Mouse (Mus musculus): ENCODE data around the gene Slc4a1ap. TPM values are rescaled to one million over a fixed set of nuclear protein-coding genes. Genes with fewer than 3 reads are reported as not detected.

Slc4a1ap gene
- polyA plus RNA-seq, 1 experiment from 2014 or later, result 24.0 TPM

DNA sequence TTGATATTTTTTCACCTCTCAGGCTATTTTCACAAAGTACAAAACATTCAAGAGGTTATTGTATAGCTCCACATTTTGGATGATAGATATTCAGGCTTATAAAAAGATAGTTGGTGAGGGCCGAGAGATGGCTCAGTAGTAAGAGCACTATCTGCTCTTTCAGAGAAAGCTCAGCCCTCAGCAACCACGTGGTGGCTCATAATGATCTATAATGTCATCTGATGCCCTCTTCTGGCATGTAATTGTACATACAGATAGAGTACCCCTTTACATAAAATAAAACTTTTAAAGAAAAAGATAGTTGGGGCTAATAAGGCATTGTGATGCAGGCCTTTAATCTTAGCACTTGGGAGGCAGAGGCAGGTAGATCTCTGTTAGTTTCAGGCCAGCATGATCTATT is 1.8 kb downstream of the Slc4a1ap start:
- 68% methylated on average over 2 of the region's 2 CpGs for WGBS
- peaks cover 24% of the 10 kb centered on the region for H3K4me1 ChIP-seq (replicated peaks)
- H3K27me3 ChIP-seq (ENCODE audit: insufficient read depth, poor library complexity, severe bottlenecking), result no peaks in the 10 kb centered on the region
- no peaks in the 10 kb centered on the region for H3K9me3 ChIP-seq
- H3K36me3 ChIP-seq, result peaks cover 51% of the 10 kb centered on the region
- DNase-seq (ENCODE audit: low spot score), result no peak
- no peak overlapping the region for H3K27ac ChIP-seq
- H3K4me3 ChIP-seq, result no peak overlapping the region

DNA sequence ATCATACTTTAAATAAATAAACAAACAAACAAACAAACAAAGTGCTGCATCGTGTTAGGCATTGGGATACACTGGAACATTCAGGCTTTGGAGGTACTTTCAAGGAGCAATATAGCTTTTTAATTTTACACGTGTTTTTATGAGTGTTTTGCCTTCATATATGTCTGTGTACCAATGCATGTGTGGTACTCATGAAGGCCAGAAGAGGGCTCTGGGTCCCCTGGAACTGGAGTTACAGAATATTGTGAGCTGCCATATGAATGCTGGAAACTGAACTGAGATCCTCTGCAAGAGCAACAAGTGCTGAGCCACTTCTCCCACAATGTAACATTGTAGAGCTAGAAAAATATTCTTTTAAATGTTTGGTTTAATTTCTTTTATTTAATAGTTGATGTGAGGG is 8.4 kb downstream of the Slc4a1ap start:
- WGBS, result 90% methylated on average over 2 of the region's 2 CpGs
- peaks cover 94% of the 10 kb centered on the region for H3K36me3 ChIP-seq
- H3K4me1 ChIP-seq (replicated peaks), result no peaks in the 10 kb centered on the region
- no peaks in the 10 kb centered on the region for H3K9me3 ChIP-seq
- no peaks in the 10 kb centered on the region for H3K27me3 ChIP-seq (ENCODE audit: insufficient read depth, poor library complexity, severe bottlenecking)
- no peak overlapping the region for H3K4me3 ChIP-seq
- no peak for DNase-seq (ENCODE audit: low spot score)
- no peak overlapping the region for H3K27ac ChIP-seq

DNA sequence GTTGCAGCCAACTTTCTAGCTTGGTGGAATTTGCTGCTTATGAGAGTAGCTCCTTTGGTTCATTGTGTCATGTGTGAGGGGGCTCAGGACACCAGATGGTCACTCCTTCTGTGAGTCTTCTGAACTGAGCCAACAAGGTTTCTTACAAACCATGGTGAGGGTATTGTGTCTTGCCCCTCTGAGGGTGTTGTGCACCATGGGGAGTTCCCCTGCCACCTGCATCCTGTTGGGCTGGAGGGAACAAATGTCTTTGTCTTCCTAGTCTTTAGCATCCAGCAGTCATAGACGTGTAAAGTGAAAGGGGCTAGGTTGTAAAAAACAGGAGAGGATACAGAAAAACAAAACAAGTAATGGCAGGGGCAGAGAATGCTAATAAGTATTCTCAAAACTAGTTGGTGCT is 32.6 kb downstream of the Slc4a1ap start:
- Histone ChIP-seq H3K27me3 (ENCODE audit: insufficient read depth, poor library complexity, severe bottlenecking) (no peaks in the 10 kb centered on the region), H3K36me3 (peaks cover 75% of the 10 kb centered on the region), H3K4me3 (no peak overlapping the region), H3K9me3 (no peaks in the 10 kb centered on the region), H3K27ac (no peak overlapping the region), H3K4me1 (replicated peaks) (no peaks in the 10 kb centered on the region)
- no peak for DNase-seq (ENCODE audit: low spot score)
- WGBS, result 45% methylated on average over 1 of the region's 1 CpGs

DNA sequence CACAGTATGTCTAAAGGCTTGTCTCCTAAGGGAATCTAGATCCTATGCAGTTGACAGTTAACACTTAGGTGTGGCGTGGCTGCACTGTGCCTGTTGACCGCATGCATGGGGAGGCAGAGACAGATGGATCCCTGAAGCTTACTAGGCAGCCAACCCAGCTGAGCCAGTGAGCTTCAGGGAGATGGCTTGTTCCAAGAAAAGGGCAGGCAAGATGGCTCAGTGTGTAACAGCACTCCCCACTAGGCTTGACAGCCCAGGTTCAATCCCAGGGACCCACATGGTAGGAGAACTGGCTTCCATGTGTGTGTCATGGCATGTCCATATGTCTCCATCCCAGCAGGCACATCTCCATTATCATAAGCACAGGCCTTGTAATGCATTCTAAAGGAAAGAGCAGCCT is 33.6 kb downstream of the Slc4a1ap start:
- Histone ChIP-seq H3K27me3 (ENCODE audit: insufficient read depth, poor library complexity, severe bottlenecking) (no peaks in the 10 kb centered on the region), H3K4me1 (replicated peaks) (no peaks in the 10 kb centered on the region), H3K36me3 (peaks cover 66% of the 10 kb centered on the region), H3K9me3 (no peaks in the 10 kb centered on the region), H3K27ac (no peak overlapping the region), H3K4me3 (no peak overlapping the region)
- 96% methylated on average over 2 of the region's 2 CpGs for WGBS
- DNase-seq (ENCODE audit: low spot score), result no peak

DNA sequence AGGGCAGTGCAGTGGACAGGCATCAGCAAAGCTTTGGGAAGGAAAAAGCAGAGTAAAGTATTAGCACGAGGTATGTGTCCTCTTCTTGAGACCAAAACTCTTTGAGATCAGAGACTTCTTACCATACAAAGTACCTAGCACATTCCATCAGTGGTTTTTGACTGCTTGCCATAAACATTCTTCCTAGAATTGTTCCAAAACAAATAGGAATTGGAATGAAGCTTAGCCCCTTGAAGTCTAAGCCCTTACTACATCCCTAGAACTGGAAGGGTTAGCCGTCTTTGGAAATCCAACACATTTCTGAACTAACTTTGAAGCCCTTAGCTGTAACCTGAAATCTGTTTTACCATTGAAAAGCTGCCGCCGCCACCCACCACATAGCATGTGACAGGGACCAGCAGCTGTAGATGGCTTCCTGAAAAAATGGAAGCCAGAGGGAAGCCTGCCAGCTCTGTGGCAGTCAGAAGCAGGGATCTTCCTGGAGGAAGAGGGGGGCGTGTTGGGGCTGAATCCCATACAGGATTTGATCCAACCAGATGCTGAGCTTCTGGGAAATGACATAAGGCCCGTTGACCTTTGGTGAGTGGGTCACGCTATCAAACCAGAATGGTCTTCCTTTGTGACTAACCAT is 35.4 kb downstream of the Slc4a1ap start:
- Histone ChIP-seq H3K9me3 (no peaks in the 10 kb centered on the region), H3K36me3 (peaks cover 48% of the 10 kb centered on the region), H3K27me3 (ENCODE audit: insufficient read depth, poor library complexity, severe bottlenecking) (no peaks in the 10 kb centered on the region), H3K4me1 (replicated peaks) (no peaks in the 10 kb centered on the region), H3K4me3 (no peak overlapping the region), H3K27ac (no peak overlapping the region)
- 88% methylated on average over 7 of the region's 7 CpGs for WGBS
- DNase-seq (ENCODE audit: low spot score), result no peak

DNA sequence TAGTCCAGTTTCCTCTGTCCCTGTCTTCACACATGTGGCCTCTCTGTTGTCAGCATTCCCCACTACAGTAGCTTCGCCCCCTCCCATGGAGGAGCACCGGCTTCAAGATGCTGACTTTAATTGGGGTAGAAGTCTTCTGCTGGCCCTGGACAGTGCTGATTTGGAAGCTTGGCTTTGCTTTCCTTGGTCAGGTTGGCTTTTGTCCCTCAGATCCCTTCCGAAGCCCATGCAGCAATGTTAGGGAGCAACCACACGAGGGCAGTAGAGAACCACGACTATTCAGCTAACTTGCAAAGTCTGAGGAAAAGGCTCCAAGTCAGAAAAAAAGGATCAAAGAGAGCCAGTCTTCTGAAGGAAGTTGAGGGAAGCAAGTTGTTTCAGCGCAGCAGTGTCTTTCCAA is 36.7 kb downstream of the Slc4a1ap start:
- WGBS, result 11% methylated on average over 6 of the region's 6 CpGs
- peak; percentile 70 for DNase-seq (ENCODE audit: low spot score)
- H3K27me3 ChIP-seq (ENCODE audit: insufficient read depth, poor library complexity, severe bottlenecking), result no peaks in the 10 kb centered on the region
- H3K4me3 ChIP-seq, result no peak overlapping the region
- H3K36me3 ChIP-seq, result peaks cover 39% of the 10 kb centered on the region
- no peaks in the 10 kb centered on the region for H3K9me3 ChIP-seq
- no peaks in the 10 kb centered on the region for H3K4me1 ChIP-seq (replicated peaks)
- H3K27ac ChIP-seq, result no peak overlapping the region

DNA sequence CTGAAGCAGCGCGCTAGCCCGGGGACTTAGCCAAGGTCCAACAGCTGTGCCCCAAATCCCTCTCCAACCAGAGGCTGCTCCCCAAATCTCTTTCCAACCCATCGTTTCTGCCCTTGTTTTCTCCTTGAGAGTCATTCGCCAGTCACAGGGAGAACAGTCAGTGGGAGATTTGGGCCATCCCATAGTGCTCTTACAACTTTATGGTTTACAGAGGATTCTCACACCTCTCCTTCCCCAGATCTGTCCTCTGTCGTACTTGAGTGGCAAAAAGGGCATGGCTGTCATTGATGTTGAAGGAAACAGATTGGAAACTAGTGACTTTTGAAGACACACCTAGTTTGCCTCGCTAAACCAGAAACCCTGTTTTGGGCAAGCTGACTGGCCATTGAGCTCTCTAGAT is 37.1 kb downstream of the Slc4a1ap start:
- H3K4me1 ChIP-seq (replicated peaks), result no peaks in the 10 kb centered on the region
- H3K27ac ChIP-seq, result no peak overlapping the region
- 51% methylated on average over 7 of the region's 7 CpGs for WGBS
- H3K27me3 ChIP-seq (ENCODE audit: insufficient read depth, poor library complexity, severe bottlenecking), result no peaks in the 10 kb centered on the region
- H3K36me3 ChIP-seq, result peaks cover 35% of the 10 kb centered on the region
- no peak for DNase-seq (ENCODE audit: low spot score)
- no peak overlapping the region for H3K4me3 ChIP-seq
- H3K9me3 ChIP-seq, result no peaks in the 10 kb centered on the region

DNA sequence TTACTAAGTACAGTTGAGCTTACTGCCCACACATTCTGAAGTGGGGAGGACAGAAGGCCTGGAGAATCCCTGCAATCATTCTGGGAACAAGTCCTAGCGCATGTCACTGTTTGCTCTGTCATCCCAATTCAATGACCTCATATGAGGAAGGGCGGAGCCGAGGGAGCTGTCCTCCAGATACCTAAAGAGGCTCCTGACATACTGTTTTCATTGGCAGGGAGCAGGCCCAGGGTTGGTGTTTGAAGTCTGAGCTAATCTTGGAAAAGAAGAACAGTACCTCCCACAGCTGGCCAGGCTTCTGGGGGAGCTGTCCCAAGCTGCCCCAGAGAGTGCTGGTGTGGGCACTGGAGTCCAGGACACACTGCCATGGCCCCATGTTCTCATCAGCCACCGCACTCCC is 38.2 kb downstream of the Slc4a1ap start:
- Histone ChIP-seq H3K27ac (no peak overlapping the region), H3K4me3 (no peak overlapping the region), H3K9me3 (no peaks in the 10 kb centered on the region), H3K27me3 (ENCODE audit: insufficient read depth, poor library complexity, severe bottlenecking) (no peaks in the 10 kb centered on the region), H3K4me1 (replicated peaks) (no peaks in the 10 kb centered on the region), H3K36me3 (peaks cover 25% of the 10 kb centered on the region)
- 87% methylated on average over 4 of the region's 4 CpGs for WGBS
- no peak for DNase-seq (ENCODE audit: low spot score)

DNA sequence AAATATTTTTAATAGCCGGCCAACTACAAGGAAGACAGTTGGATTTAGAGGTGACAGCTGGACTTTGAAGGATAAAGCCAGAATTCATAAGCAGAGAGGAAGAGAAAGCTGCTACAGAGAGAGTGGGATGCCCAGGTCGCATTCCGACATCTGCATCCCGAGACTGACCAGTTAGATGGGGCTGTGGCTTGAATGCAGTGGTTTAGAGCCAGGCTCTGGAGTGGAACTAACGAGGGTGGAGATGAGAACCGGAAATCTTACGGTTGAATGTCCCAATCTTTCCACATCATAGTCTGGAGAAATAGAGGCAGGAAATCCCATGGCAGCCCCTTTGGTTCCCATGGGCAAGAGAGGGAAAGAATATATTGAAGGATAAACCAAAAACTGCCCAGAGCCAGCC is 39.2 kb downstream of the Slc4a1ap start:
- 86% methylated on average over 7 of the region's 7 CpGs for WGBS
- no peak overlapping the region for H3K27ac ChIP-seq

DNA sequence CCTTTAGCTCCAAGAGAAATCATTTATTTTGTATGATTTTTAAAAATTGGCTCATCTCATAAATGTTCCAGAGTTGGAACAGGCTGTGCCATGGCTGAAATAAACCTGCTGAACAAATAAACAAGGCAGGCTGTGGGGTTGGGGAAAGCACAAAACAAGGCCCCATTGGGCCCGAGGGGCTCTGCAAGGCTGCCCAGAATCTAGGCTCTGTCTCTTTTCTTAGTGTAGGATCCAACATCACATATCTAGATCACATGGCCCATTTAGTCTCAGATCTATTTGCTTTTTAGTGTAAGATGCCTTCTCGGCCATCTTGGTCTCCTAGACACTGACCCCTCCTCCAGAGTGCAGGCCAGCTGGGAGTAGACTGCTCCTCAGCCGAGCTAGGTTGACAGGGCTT is 39.7 kb downstream of the Slc4a1ap start:
- 59% methylated on average over 3 of the region's 3 CpGs for WGBS
- Histone ChIP-seq H3K36me3 (peaks cover 15% of the 10 kb centered on the region), H3K4me1 (replicated peaks) (peaks cover 9% of the 10 kb centered on the region), H3K27ac (no peak overlapping the region), H3K9me3 (no peaks in the 10 kb centered on the region), H3K27me3 (ENCODE audit: insufficient read depth, poor library complexity, severe bottlenecking) (no peaks in the 10 kb centered on the region), H3K4me3 (no peak overlapping the region)
- DNase-seq (ENCODE audit: low spot score), result no peak

More for the DNA sequence above, 39.2 kb downstream of the Slc4a1ap start:
- no peaks in the 10 kb centered on the region for H3K9me3 ChIP-seq
- no peak for DNase-seq (ENCODE audit: low spot score)
- no peaks in the 10 kb centered on the region for H3K27me3 ChIP-seq (ENCODE audit: insufficient read depth, poor library complexity, severe bottlenecking)
- peaks cover 16% of the 10 kb centered on the region for H3K36me3 ChIP-seq
- H3K4me1 ChIP-seq (replicated peaks), result peaks cover 5% of the 10 kb centered on the region
- H3K4me3 ChIP-seq, result no peak overlapping the region

DNA sequence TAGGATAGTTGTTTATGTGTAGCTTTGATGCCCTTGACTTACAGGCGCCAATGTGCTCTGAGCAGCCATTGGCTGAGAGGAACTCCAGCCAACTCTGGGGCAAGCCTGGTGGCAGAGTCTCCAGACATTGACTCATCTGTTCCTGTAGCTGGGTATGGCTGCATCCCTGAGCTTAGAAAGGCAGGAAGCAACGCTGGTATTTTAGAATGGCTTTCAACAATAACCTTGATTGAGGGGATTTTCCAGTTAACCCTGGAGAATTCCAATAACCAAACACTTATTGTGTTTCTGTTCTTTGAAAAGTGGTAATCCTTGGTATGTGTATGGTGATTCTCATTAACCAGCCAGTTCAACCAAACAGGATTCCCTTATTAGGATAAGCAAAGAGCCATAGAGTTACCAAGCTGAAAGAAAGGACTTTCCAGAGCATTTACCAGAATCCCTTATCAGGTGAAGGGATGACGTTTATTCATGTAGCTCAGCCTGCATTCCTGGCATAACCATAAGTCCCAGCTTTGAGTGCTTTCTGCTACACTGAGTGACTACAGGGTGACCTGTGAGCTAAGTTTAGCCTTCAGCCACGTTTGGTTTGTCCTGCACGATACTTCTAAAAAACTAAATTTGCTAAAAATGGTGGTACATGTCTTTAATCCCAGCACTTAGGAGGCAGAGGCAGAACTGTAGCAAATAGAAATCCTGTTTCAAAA is 41.3 kb downstream of the Slc4a1ap start:
- H3K36me3 ChIP-seq, result no peaks in the 10 kb centered on the region
- WGBS, result 85% methylated on average over 5 of the region's 5 CpGs
- H3K27ac ChIP-seq, result no peak overlapping the region
- H3K4me1 ChIP-seq (replicated peaks), result peaks cover 14% of the 10 kb centered on the region
- no peaks in the 10 kb centered on the region for H3K27me3 ChIP-seq (ENCODE audit: insufficient read depth, poor library complexity, severe bottlenecking)
- H3K4me3 ChIP-seq, result no peak overlapping the region
- no peaks in the 10 kb centered on the region for H3K9me3 ChIP-seq
- DNase-seq (ENCODE audit: low spot score), result no peak

DNA sequence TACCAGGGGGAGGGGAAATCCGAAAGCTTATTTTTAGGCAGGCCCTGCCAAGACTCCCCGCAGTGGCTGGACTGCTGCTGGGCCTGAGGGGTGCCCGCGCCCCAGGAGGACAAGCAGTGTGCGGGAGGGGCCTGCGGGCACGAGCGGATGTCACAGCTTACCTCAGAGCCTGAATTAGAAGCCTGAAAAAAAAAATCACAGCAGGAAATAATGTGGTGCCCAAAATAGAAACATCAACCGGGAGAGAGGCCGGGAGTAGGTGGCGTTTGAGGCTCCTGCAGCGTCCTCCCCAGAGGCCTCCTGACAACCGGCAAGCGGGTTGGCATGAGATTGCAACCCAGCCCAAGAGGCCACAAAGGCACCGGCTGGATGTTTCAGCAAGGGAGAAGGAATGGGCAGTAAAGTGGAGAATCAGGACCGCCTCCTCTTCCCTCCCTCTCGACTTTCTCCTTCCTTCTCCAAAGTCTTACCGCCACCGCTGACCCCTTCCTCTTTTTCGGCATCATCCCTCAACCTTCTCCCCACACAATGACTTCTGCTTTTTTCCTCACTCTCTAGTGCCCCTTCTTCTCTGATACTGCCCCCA is 44.3 kb downstream of the Slc4a1ap start:
- DNase-seq (ENCODE audit: low spot score), result no peak
- no peaks in the 10 kb centered on the region for H3K27me3 ChIP-seq (ENCODE audit: insufficient read depth, poor library complexity, severe bottlenecking)
- peaks cover 14% of the 10 kb centered on the region for H3K4me1 ChIP-seq (replicated peaks)
- WGBS, result 17% methylated on average over 20 of the region's 20 CpGs
- no peak overlapping the region for H3K27ac ChIP-seq
- peak overlapping the region; percentile 18; the same call in 1 of the 2 replicates for H3K4me3 ChIP-seq
- no peaks in the 10 kb centered on the region for H3K9me3 ChIP-seq
- no peaks in the 10 kb centered on the region for H3K36me3 ChIP-seq

DNA sequence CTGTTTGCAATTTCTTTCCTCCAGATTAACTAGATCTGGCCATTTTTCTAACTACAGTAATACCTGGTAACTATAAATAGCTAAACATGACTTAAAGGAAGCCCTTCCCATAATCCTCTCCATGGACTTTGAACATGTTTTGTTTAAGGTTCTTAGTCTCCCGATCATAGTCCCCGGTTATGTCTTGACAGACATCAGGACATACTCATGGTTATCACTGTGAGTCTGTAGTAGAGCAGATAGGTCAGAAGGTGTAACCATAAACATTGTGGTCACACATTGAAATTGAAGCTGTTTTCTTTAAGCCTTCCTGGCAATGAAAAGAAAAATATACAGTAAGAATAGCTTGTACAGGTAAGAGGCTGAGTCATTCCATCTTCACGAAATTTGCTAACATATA is 46.9 kb downstream of the Slc4a1ap start:
- Histone ChIP-seq H3K9me3 (no peaks in the 10 kb centered on the region), H3K4me3 (no peak overlapping the region), H3K27ac (no peak overlapping the region), H3K36me3 (no peaks in the 10 kb centered on the region), H3K27me3 (ENCODE audit: insufficient read depth, poor library complexity, severe bottlenecking) (no peaks in the 10 kb centered on the region), H3K4me1 (replicated peaks) (peaks cover 14% of the 10 kb centered on the region)
- 92% methylated on average over 3 of the region's 3 CpGs for WGBS
- DNase-seq (ENCODE audit: low spot score), result no peak

All from hindbrain, embryonic 10.5 days (tissue).